Mouse (Mus musculus): ENCODE measurements around the gene Hrh2.

GRCm38 (mm10) chr13:54174703-54175102 lies 17.2 kb upstream of the Hrh2 start:
- no peak for TF ChIP-seq EP300 (IDR thresholded peaks at IDR 0.05; ENCODE audit: low read depth)
- TF ChIP-seq CTCF (IDR thresholded peaks at IDR 0.05; ENCODE audit: low read depth), result peak; percentile 48
